Mouse (Mus musculus) neural tube, embryonic 13.5 days (tissue): Measurements from ENCODE around the gene Fbxo44. TPM values are rescaled to one million over a fixed set of nuclear protein-coding genes. Genes with fewer than 3 reads are reported as not detected.
A peak's percentile ranks its signal among the peaks of the same experiment; 100 is the strongest.

Experiments
- ATAC-seq: fragments of 200-750 bp; cut with Nextera tagmentation; 2 replicates; pipeline ENCODE4 v1.8.0; 2017; ENCODE audit warnings: low read depth, mild to moderate bottlenecking, moderate TSS enrichment, moderate library complexity
- H3K27ac ChIP-seq: fragments of 300-500 bp; sonication (generic); replicated peaks from 2 replicates; pipeline ENCODE4 v1.5.1; 2015; ENCODE audit warnings: moderate library complexity, mild to moderate bottlenecking, inconsistent platforms
- H3K27me3 ChIP-seq: fragments of 300-500 bp; sonication (generic); 2 replicates; pipeline ENCODE4 v1.6.1; 2015; ENCODE audit warnings: mild to moderate bottlenecking, inconsistent platforms
- H3K36me3 ChIP-seq: fragments of 300-500 bp; sonication (generic); 2 replicates; pipeline ENCODE4 v1.6.1; 2015; ENCODE audit warnings: mild to moderate bottlenecking, inconsistent platforms
- H3K4me1 ChIP-seq: fragments of 300-500 bp; sonication (generic); replicated peaks from 2 replicates; pipeline ENCODE4 v1.6.1; 2015; ENCODE audit warnings: inconsistent platforms
- H3K4me2 ChIP-seq: fragments of 300-500 bp; sonication (generic); 2 replicates; pipeline ENCODE4 v1.6.1; 2015; ENCODE audit warnings: inconsistent platforms, mild to moderate bottlenecking, moderate library complexity
- H3K4me3 ChIP-seq: fragments of 300-500 bp; sonication (generic); 2 replicates; pipeline ENCODE4 v1.5.1; 2015; ENCODE audit warnings: mild to moderate bottlenecking, inconsistent platforms
- H3K9ac ChIP-seq: fragments of 300-500 bp; sonication (generic); 2 replicates; pipeline ENCODE4 v1.6.1; 2015; ENCODE audit warnings: moderate library complexity, mild to moderate bottlenecking, inconsistent platforms
- H3K9me3 ChIP-seq: fragments of 300-500 bp; sonication (generic); 2 replicates; pipeline ENCODE4 v1.6.1; 2016; ENCODE audit warnings: inconsistent platforms
- WGBS: fragments of 180-500 bp; shearing (Covaris S2); methylation state at CpG from one replicate; pipeline ENCODE4 v1.1.7; 2015; 5-methylcytosine and 5-hydroxymethylcytosine counted together
- microRNA-seq: library from miRNA; unstranded; fragments of <30 nt; microRNA quantifications from one replicate; pipeline ENCODE4, GENCODE M21; 2016
- polyA plus RNA-seq: library from polyadenylated mRNA; unstranded; fragments of >200 nt; fragmentation: Nextera tagmentation; extraction: Ambion mirVana; gene quantifications from 2 replicates; pipeline ENCODE4 v1.2.1, GENCODE M21; 2015

Fbxo44 gene
- polyA plus RNA-seq, 1 experiment from 2014 or later = 87.6 TPM

DNA sequence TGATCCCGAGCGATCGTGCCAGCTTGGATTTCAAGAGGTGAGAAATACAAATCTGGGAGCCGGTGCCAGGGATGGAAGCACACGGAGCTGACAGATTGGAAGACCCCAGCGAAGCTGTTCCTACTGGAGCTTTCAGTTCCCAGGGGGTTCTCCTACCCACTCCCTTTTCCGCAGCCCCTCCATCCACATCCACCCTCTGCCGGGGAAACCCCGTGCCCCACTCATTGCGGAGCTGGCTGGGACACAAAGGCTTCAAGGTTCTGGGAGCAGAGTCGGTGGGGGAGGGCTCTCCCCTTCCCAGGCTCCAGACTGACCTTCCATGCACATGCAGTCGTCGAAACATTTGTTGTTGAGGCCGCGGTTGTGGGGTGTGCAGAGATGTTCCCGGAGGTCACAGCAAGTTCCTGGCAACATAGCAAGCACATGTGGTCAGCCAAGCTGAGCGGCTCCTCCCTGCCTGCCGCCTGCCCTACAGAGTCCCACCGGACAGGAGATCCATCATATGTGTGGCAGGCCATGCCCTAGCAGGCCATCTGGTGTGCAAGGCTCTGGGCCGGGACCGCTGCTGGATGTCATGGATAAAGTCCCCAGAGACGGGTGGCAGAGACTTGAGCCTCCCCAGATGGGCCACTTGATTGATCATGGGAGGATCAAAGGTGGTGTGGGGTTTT is 52.5 kb downstream of the Fbxo44 start:
- Histone ChIP-seq H3K36me3 (peaks cover 74% of the 10 kb centered on the region), H3K9me3 (no peaks in the 10 kb centered on the region), H3K27ac (peak overlapping the region; percentile 49; the same call in 1 of the 2 replicates), H3K4me1 (peaks cover 23% of the 10 kb centered on the region), H3K27me3 (no peaks in the 10 kb centered on the region), H3K4me2 (0 out of 2 replicates have a peak overlapping the region, but pooled peaks have one; percentile 13), H3K4me3 (no peak overlapping the region), H3K9ac (peak overlapping the region; percentile 53; the same call in 1 of the 2 replicates)
- WGBS = 40% methylated on average over 22 of the region's 22 CpGs
- ATAC-seq = peak; percentile 52; the same call in 1 of the 2 replicates

GRCm38 (mm10) chr4:148104146-148104545 is 56.1 kb downstream of the Fbxo44 start:
- Histone ChIP-seq H3K27me3 (no peaks in the 10 kb centered on the region), H3K9ac (no peak overlapping the region), H3K27ac (no peak overlapping the region), H3K4me1 (peaks cover 30% of the 10 kb centered on the region), H3K9me3 (no peaks in the 10 kb centered on the region), H3K4me2 (no peak overlapping the region), H3K36me3 (peaks cover 62% of the 10 kb centered on the region), H3K4me3 (no peak overlapping the region)
- no peak for ATAC-seq
- WGBS = 93% methylated on average over 3 of the region's 3 CpGs

Small RNA genes lying within 50 kb of the gene (microRNA-seq; reads per million reads assigned to microRNA genes)
- not detected for gene Mir7022

Other genes starting within 250 kb of the Fbxo44 start
- 35.2 and 35.7 TPM in 2 replicates for gene Plod1, start 223.7 kb downstream of the Fbxo44 start, polyA plus RNA-seq
- gene 2510039O18Rik, start 219.6 kb downstream of the Fbxo44 start, polyA plus RNA-seq = 13.6 and 14.7 TPM in 2 replicates
- 0.43 TPM in 1 of 2 replicates, not detected in the other for gene Nppb, start 174.7 kb downstream of the Fbxo44 start, polyA plus RNA-seq
- 0.36 and 6.1 TPM in 2 replicates for gene Nppa, start 159.8 kb downstream of the Fbxo44 start, polyA plus RNA-seq
- gene Clcn6, start 121.7 kb downstream of the Fbxo44 start, polyA plus RNA-seq = 31.7 and 32.4 TPM in 2 replicates
- gene Mthfr, start 121.4 kb downstream of the Fbxo44 start, polyA plus RNA-seq = 19.9 and 20.9 TPM in 2 replicates
- gene Agtrap, start 72.5 kb downstream of the Fbxo44 start, polyA plus RNA-seq = 6.5 and 7.3 TPM in 2 replicates
- gene Mad2l2, start 30.1 kb downstream of the Fbxo44 start, polyA plus RNA-seq = 98.7 and 116 TPM in 2 replicates
- gene Draxin, start 29.8 kb downstream of the Fbxo44 start, polyA plus RNA-seq = 14.0 and 14.3 TPM in 2 replicates
- 16.4 and 16.6 TPM in 2 replicates for gene Fbxo6, start 8.3 kb downstream of the Fbxo44 start, polyA plus RNA-seq
- 6.1 and 6.9 TPM in 2 replicates for gene Fbxo2, start 139 bp upstream of the Fbxo44 start, polyA plus RNA-seq
- gene Disp3, start 127.5 kb upstream of the Fbxo44 start, polyA plus RNA-seq = 16.1 and 19.1 TPM in 2 replicates